Mouse (Mus musculus): ENCODE data around the gene Gm13271.

- TF ChIP-seq CTCF (IDR thresholded peaks at IDR 0.05; ENCODE audit: low read depth) (peak; percentile 26; the same call in 1 of the 2 replicates), EP300 (IDR thresholded peaks at IDR 0.05; ENCODE audit: low read depth) (no peak)
Measured at GRCm38 (mm10) chr4:88742771-88743371, 11.8 kb upstream of the Gm13271 start.
